Mouse (Mus musculus): ENCODE measurements at regions not wholly inside any gene's neighbourhood (a gene's known extent, or its start where the extent isn't known, plus 50 kb on each side); places are given as distances from the start of the nearest gene placed in this dataset.
A peak's percentile ranks its signal among the peaks of the same experiment; 100 is the strongest.

DNA sequence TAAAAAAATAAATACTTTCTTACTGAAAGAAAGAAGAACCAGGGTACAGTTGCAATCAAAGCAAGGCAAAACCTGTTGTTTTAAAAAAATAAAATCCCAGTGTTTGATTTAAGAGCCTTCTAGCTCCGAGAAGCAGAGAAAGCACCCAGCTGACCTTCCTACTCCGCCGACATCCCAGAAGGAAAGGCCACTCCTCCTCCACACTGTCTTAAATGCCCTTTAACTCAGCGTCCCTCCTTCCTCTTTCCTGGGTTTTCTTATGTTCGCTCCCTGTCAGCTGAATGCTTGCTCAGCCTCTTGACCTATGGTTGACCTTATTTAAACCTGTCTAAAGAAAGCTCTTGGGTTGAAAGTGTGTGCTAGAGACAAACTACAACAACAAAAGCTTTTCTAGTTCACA is 79.1 kb downstream of the Sptssa start:
- DNase-seq (ENCODE audit: low spot score in 2 of 2): no peak

DNA sequence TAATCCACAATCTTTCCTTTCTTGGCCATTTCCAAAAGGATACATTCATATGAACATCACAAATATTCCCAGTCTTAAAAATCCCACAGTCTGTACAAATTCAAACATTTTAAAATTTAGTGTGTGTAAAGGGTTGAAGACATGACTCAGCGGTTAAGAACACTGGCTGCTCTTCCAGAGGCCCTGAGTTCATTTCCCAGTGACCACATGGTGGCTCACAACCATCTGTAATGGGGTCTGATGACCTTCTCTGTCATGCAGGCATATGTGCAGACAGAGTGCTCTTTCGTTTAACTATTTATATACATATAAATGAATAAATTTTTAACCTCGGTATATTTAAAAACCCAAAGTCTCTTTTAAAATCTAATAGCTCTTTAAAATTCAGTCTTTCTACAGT is 79.6 kb downstream of the Sptssa start:
- no peak for DNase-seq (ENCODE audit: low spot score in 2 of 2)

DNA sequence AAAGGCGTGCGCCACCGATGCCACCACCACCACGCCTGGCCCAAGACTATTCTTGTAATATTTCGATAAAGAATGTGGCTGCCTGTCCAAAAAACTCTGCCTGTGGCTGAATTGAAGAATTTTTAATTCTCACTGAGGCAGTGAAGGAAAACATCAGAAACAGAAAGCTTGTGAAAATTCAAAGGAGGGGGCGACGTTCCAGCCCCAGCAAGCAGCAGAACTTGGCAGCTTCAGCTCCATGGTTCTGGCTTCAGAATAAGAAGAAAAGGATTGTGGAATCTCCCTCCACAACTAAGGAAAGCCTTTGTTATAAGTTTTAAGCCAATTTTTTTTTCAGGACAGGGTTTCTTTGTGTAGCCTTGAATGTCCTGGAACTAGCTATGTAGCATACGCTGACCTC is 83.5 kb downstream of the Sptssa start:
- peak in 1 of 2 experiments; percentile 6 for DNase-seq (ENCODE audit: low spot score in 2 of 2)

- DNase-seq (ENCODE audit: low spot score in 2 of 2): no peak
Measured at GRCm38 (mm10) chr12:54568078-54568931, 88.1 kb downstream of the Sptssa start.

GRCm38 (mm10) chr12:54567426-54567790 is 89.0 kb downstream of the Sptssa start:
- DNase-seq (ENCODE audit: low spot score in 2 of 2): no peak

DNA sequence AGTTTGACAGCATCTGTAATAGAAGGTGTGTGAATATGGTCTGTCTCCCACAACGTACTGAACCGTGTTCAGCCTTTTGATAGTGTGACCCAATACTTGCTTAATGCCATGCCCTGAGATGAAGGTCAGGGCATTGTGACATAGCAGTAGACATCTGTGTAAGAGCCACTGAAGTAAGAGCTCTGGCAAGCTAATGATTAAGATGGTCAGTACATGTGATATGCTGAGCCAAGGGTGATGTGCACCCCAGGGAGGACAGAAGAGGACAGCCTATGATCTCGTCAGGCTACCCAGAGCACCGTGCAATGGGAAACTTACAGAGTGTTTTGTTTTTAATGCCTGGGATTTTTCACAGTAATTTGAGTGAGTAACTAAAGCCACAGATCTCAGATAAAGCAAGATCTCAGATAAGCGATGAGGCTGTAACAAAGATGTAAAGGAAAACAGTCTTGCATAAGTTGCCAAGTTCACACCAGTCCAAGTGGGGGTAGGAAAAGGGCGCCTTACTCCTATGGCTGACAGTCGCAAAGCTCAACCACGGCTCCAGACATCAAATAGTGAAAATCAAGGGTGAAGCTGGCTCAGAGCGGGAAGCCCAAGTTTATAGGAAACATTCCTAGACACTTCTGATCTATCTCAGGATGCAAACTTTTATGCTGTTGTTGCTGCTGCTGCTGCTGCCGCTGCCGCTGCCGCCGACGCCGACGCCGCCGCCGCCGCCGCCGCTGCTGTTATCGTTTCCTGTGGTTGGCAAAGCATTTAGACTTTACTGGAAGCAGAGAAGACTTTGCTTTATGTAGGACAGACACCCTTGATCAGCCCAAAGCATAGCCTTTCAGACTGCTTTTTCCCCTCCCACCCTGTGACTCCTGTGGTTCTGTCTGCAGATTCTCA is 89.6 kb downstream of the Sptssa start:
- DNase-seq (ENCODE audit: low spot score in 2 of 2): no peak

DNA sequence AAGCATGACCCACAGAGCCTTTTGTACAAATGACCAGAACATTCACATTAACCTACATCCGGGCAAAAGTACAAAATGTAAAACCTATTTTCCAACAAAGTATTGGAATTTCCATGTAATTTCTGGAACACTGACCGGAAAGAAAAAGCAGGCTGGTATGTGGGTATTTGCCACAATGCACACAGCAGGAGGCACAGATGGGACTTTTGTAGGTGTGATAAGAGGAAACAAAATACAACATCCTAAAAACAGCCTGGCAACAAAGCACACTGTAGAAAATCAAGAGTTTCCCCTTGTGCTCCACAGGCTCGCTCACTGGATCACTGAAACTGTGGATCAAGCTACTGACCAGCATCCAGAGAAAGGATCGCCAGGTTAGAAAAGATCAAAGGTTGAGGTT is 94.4 kb downstream of the Sptssa start:
- DNase-seq (ENCODE audit: low spot score in 2 of 2): peak; percentile 22 to 25

GRCm38 (mm10) chr12:54558106-54558505 is 98.3 kb downstream of the Sptssa start:
- peak in 1 of 2 experiments; percentile 7 for DNase-seq (ENCODE audit: low spot score in 2 of 2)

- no peak for DNase-seq (ENCODE audit: low spot score in 2 of 2)
Measured at GRCm38 (mm10) chr12:54549659-54550058, 106.7 kb downstream of the Sptssa start.

DNA sequence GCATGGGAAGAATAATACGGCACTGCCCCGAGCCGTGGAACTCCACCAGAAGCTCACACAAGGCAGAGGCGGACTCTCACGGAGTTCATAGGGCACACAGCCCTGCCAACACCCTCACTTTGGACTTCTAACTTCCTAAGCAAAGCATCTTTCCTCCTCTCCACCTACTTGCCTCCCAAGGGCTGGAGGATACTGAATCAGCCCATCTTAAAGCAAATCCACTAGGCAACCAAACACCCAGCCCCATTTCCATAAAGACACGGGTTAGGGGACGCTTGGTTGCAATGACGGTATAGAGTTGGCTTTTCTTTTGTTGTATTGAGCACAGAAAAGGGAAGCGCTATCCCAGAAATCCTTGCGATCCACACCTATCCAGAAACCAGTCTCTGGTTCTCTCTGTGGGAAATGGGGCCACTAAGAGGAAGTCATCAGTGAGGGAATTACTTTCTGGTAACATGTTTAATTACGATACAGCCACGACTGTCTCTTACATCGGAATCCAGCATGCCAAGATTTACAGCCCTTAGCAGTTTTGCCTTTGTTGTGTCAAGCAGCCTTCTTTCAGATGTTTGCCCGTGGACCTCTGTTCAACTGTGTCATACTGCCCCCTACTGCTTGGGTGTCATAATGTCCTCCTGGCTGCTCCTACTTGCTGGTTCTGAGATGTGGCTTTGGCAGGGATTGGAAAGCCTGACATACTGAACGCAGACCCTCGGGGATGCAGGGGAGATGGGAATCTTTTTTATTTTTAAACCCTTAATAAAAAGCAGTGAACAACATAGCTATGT is 110.4 kb downstream of the Sptssa start:
- DNase-seq (ENCODE audit: low spot score in 2 of 2): peak; percentile 16 to 63

GRCm38 (mm10) chr12:54538320-54538705 is 118.1 kb downstream of the Sptssa start:
- DNase-seq (ENCODE audit: low spot score in 2 of 2): no peak

DNA sequence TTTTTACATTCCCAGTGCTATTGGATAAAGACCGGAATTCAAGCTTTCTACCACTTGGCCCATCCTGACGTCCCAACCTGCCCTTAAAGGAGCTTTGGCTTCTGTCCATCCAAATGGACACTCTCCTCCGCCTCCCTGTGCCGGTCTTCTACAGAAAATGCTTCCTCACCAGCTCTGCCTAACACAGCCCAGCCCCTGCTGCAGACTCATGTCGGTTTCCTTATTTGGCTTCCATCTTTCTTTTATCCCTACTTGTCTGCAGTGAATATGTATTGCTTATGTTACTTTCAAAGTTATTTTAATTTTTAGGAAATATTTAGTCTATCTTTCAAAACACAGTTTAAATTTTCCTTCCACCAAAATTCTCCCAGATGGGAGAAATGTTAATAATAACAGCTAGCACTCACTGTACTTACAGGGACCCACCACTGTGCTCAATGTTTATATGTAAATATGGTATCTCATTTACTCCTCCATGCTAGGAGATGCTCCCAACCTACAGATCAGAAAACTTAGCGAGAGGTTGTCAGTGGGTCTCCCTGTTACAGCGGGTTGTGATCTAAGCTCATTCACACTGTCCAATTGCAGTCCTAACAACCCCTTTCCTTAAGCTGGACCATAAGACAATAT is 118.6 kb downstream of the Sptssa start:
- no peak for DNase-seq (ENCODE audit: low spot score in 2 of 2)

DNA sequence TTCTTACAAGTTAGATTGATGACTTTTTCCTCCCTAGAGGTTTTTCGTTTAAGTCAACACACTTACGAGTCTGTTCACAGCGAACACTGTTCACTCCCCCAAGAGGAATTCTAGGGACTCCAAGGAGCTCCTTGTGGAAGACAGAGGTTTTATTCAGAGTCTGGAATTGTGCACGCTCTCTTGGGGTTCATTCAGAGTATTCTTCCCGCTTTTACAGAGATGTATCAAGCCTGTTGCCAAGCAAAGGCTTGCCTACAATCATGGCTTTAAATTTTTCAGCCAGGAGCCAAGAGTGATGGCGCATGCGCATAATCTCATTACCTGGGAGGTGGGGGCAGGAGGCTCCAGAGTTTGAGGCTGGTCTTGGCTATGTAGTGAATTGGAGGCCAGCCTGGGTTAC is 119.4 kb downstream of the Sptssa start:
- no peak for DNase-seq (ENCODE audit: low spot score in 2 of 2)

DNA sequence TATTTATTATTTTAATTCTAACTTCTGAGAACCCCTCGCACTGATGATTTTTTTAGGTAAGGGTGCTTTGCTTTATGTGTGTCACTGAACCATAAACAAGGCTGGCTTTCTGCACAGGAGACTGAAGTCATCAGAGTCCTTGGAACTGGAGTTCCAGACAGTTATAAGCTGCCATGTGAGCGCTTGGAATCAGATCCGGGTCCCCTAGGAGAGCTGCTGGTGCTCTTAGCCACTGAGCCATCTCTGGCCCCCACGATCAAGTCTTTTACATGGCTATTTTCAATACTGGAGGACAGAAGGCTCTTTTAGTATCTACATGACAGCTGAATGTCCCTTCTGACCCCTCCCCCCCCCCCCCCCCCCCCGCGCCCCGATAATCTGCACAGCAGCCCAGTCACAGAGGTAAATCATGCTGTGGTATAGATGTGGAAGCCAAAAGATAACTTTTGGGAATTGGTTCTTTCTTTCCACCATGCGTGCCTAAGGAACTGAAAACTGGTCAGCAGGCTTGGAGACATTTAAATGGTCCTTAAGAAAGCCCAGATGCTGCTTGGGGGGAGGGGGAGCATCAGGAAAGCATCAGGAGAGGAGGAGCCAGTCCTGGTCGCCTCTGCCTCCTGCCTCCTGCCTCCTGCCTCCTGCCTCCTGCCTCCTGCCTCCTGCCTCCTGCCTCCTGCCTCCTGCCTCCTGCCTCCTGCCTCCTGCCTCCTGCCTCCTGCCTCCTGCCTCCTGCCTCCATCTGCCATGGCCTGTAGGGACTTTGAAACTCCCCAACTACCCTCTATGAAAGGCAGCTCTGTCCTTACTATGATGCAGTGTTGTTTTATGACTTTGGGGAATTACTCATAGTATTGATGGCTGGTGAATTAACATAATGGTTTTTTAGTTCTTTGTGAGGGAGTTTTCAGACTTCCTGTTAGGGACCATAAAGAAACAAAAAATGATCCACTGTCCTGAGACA is 120.5 kb downstream of the Sptssa start:
- no peak for DNase-seq (ENCODE audit: low spot score in 2 of 2)

DNA sequence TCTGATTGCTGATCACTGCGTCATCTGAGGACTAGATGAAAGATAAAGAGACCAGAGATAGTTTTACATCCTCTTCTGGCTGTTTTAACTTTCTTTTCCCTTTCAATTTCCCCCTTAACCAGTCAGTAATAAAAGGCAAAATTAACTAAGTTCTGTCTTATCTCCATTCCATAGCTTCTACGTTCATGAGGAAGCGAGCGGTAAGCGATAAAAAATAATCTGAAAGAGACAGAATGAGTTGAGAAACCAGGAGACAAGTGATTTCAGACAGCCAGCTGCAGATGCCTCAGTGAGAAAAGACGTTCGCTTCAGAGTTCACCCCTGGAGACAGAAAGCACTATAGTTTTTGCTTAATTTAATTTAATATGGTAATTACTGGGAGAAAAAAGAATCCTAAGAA is 121.5 kb downstream of the Sptssa start:
- no peak for DNase-seq (ENCODE audit: low spot score in 2 of 2)

- DNase-seq (ENCODE audit: low spot score in 2 of 2): no peak
Measured at GRCm38 (mm10) chr12:54533134-54533533, 123.2 kb downstream of the Sptssa start.

- no peak for DNase-seq (ENCODE audit: low spot score in 2 of 2)
Measured at GRCm38 (mm10) chr12:54532062-54532461, 124.3 kb downstream of the Sptssa start.

DNA sequence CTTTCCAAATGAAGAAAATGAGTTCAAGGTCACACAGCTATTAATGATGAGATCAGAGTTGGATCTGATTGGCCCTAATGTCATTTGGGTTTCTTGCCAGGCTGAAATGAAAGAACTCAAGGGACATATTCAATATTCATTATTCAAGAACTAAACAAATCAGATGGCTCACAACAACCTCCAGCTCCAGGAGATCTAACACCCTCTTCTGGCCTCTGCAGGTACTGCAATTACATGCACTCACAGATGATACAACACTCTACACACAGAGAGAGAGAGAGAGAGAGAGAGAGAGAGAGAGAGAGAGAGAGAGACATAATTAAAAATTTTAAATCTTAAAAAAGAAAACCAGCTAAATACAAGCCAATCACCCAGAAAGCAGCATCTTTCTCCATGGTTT is 128.3 kb downstream of the Sptssa start:
- no peak for DNase-seq (ENCODE audit: low spot score in 2 of 2)

DNA sequence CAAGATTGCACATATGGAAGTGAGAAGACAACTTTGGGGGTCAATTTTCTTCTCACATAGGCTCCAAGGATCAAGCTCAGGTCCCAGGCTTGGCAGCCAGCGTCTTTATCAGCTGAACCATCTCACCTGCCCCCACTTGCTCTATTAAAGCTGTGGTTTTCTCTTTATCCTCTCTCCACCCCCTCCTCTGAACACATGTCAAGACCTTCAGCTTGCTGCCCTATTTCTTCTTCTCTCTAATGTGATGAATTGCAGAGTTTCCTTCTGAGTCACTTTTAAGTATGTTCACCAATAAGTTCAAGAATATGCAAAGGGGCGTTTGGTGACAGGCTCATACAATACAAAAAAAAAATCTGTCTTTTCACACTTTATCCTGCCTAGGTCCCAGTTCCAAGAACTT is 128.8 kb downstream of the Sptssa start:
- DNase-seq (ENCODE audit: low spot score in 2 of 2): no peak

DNA sequence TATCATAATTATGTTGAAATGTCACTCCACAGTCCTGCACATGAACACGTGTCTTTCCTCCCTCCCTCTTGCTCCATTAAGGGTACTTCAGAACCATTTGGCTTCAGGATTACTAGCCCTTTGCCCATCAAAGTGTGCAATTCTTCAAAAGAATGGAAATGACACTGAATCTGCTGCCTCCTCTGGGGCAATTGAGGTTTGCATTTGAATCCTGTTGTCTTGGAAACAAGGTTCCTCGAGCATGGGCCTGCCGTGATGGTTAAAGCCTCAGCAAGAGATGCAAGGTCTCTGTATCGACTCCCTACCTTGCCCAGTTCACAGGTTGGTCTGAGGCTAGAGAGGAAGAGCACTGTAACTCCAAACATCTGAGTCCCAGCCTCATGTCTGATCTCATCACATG is 136.0 kb downstream of the Sptssa start:
- DNase-seq (ENCODE audit: low spot score in 2 of 2): no peak
